Mouse (Mus musculus): ENCODE measurements around the gene Rgs5. TPM values are rescaled to one million over a fixed set of nuclear protein-coding genes. Genes with fewer than 3 reads are reported as not detected.

Gene Rgs5
- polyA plus RNA-seq (2011; ENCODE audit: insufficient read depth, insufficient read length, low read depth, missing spikeins) = 0.45 TPM in 1 of 2 replicates, not detected in the other

DNA sequence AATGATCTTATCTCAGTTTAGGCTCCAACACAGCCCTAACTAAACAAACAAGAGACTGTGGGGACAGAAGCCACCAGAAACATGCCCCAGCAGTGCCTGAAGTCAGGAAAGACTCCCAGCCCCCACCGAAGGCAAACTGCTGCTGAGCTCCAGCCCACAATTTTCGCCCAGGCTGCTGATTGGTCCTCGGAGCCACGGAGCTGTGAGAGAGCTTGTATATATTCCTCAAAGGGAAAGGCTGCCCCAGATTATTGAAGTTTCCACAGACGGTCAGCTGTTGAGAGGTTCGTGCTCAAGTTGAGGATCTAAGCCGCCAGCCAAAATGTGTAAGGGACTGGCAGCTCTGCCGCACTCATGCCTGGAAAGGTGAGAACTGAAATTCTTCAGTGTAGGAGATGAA, at the start of gene Rgs5:
Gene Rgs5 (plus strand): TSS at position 246 of the 400 bp plus-strand sequence.
- TF ChIP-seq EP300 (IDR thresholded peaks at IDR 0.05; ENCODE audit: insufficient read depth, low read depth, low read length) (no peak), POLR2A (IDR thresholded peaks at IDR 0.05; ENCODE audit: insufficient read depth, low read length) (no peak), CTCF (IDR thresholded peaks at IDR 0.05; ENCODE audit: low read depth, low read length) (no peak)
- Histone ChIP-seq H3K4me1 (ENCODE audit: control insufficient read depth, insufficient read depth, low read length) (no peaks in the 10 kb centered on the region), H3K36me3 (ENCODE audit: control insufficient read depth, insufficient read depth, low read length, poor library complexity, severe bottlenecking) (no peaks in the 10 kb centered on the region), H3K4me3 (ENCODE audit: low read depth, low read length) (no peak within 1 kb of the TSS), H3K9me3 (replicated peaks; ENCODE audit: control insufficient read depth, insufficient read depth, low read length, poor library complexity, severe bottlenecking) (no peaks in the 10 kb centered on the region), H3K9ac (ENCODE audit: low read depth, poor library complexity, severe bottlenecking) (no peak within 1 kb of the TSS), H3K27ac (ENCODE audit: insufficient read depth, low read length) (no peak within 1 kb of the TSS), H3K27me3 (ENCODE audit: control insufficient read depth, insufficient read depth, low read length, poor library complexity, severe bottlenecking) (no peaks in the 10 kb centered on the region)

DNA sequence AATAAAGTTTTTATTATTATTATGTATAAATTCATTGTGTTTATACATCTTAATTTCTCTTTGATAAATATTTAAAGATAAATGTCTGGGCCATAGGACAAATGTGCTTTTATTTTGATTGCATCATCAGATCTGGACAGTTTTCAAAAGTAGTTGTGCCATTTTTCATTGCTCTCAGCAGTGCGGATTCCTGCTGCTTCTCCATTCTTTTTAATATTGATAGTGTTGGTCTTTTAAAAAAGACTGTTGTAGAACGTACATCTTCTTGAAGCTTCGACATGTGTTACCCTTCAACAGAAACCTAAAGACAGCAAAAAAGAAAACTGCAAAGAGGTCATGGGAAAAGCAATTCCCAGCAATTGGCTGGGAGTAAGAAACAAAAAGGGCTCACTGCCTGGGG, 49.1 kb upstream of the Rgs5 start:
- Histone ChIP-seq H3K4me1 (ENCODE audit: control insufficient read depth, insufficient read depth, low read length) (no peaks in the 10 kb centered on the region), H3K9me3 (replicated peaks; ENCODE audit: control insufficient read depth, insufficient read depth, low read length, poor library complexity, severe bottlenecking) (no peaks in the 10 kb centered on the region; the same call in 1 of the 2 replicates), H3K27ac (ENCODE audit: insufficient read depth, low read length) (no peak overlapping the region), H3K27me3 (ENCODE audit: control insufficient read depth, insufficient read depth, low read length, poor library complexity, severe bottlenecking) (no peaks in the 10 kb centered on the region), H3K4me3 (ENCODE audit: low read depth, low read length) (no peak overlapping the region), H3K36me3 (ENCODE audit: control insufficient read depth, insufficient read depth, low read length, poor library complexity, severe bottlenecking) (no peaks in the 10 kb centered on the region), H3K9ac (ENCODE audit: low read depth, poor library complexity, severe bottlenecking) (no peak overlapping the region)
- no peak for TF ChIP-seq POLR2A (IDR thresholded peaks at IDR 0.05; ENCODE audit: insufficient read depth, low read length)
- no peak for TF ChIP-seq CTCF (IDR thresholded peaks at IDR 0.05; ENCODE audit: low read depth, low read length)
- no peak for TF ChIP-seq EP300 (IDR thresholded peaks at IDR 0.05; ENCODE audit: insufficient read depth, low read depth, low read length)

- Histone ChIP-seq H3K36me3 (ENCODE audit: control insufficient read depth, insufficient read depth, low read length, poor library complexity, severe bottlenecking) (no peaks in the 10 kb centered on the region), H3K4me1 (ENCODE audit: control insufficient read depth, insufficient read depth, low read length) (no peaks in the 10 kb centered on the region), H3K27me3 (ENCODE audit: control insufficient read depth, insufficient read depth, low read length, poor library complexity, severe bottlenecking) (no peaks in the 10 kb centered on the region), H3K9me3 (replicated peaks; ENCODE audit: control insufficient read depth, insufficient read depth, low read length, poor library complexity, severe bottlenecking) (no peaks in the 10 kb centered on the region), H3K4me3 (ENCODE audit: low read depth, low read length) (no peak overlapping the region), H3K27ac (ENCODE audit: insufficient read depth, low read length) (no peak overlapping the region), H3K9ac (ENCODE audit: low read depth, poor library complexity, severe bottlenecking) (no peak overlapping the region)
- TF ChIP-seq EP300 (IDR thresholded peaks at IDR 0.05; ENCODE audit: insufficient read depth, low read depth, low read length) (no peak), POLR2A (IDR thresholded peaks at IDR 0.05; ENCODE audit: insufficient read depth, low read length) (no peak)
Measured at GRCm38 (mm10) chr1:169629738-169630137, 25.6 kb upstream of the Rgs5 start.

- Histone ChIP-seq H3K9me3 (replicated peaks; ENCODE audit: control insufficient read depth, insufficient read depth, low read length, poor library complexity, severe bottlenecking) (no peaks in the 10 kb centered on the region), H3K4me3 (ENCODE audit: low read depth, low read length) (no peak overlapping the region), H3K36me3 (ENCODE audit: control insufficient read depth, insufficient read depth, low read length, poor library complexity, severe bottlenecking) (no peaks in the 10 kb centered on the region), H3K4me1 (ENCODE audit: control insufficient read depth, insufficient read depth, low read length) (no peaks in the 10 kb centered on the region), H3K27me3 (ENCODE audit: control insufficient read depth, insufficient read depth, low read length, poor library complexity, severe bottlenecking) (no peaks in the 10 kb centered on the region), H3K27ac (ENCODE audit: insufficient read depth, low read length) (no peak overlapping the region), H3K9ac (ENCODE audit: low read depth, poor library complexity, severe bottlenecking) (no peak overlapping the region)
- no peak for TF ChIP-seq EP300 (IDR thresholded peaks at IDR 0.05; ENCODE audit: insufficient read depth, low read depth, low read length)
- no peak for TF ChIP-seq CTCF (IDR thresholded peaks at IDR 0.05; ENCODE audit: low read depth, low read length)
- no peak for TF ChIP-seq POLR2A (IDR thresholded peaks at IDR 0.05; ENCODE audit: insufficient read depth, low read length)
Measured at GRCm38 (mm10) chr1:169637251-169637750, 18.0 kb upstream of the Rgs5 start.

- Histone ChIP-seq H3K9me3 (replicated peaks; ENCODE audit: control insufficient read depth, insufficient read depth, low read length, poor library complexity, severe bottlenecking) (no peaks in the 10 kb centered on the region), H3K4me3 (ENCODE audit: low read depth, low read length) (no peak overlapping the region), H3K27me3 (ENCODE audit: control insufficient read depth, insufficient read depth, low read length, poor library complexity, severe bottlenecking) (no peaks in the 10 kb centered on the region), H3K4me1 (ENCODE audit: control insufficient read depth, insufficient read depth, low read length) (no peaks in the 10 kb centered on the region), H3K27ac (ENCODE audit: insufficient read depth, low read length) (no peak overlapping the region), H3K36me3 (ENCODE audit: control insufficient read depth, insufficient read depth, low read length, poor library complexity, severe bottlenecking) (no peaks in the 10 kb centered on the region), H3K9ac (ENCODE audit: low read depth, poor library complexity, severe bottlenecking) (no peak overlapping the region)
- TF ChIP-seq POLR2A (IDR thresholded peaks at IDR 0.05; ENCODE audit: insufficient read depth, low read length) (no peak), EP300 (IDR thresholded peaks at IDR 0.05; ENCODE audit: insufficient read depth, low read depth, low read length) (no peak), CTCF (IDR thresholded peaks at IDR 0.05; ENCODE audit: low read depth, low read length) (no peak)
Measured at GRCm38 (mm10) chr1:169644884-169645653, 10.2 kb upstream of the Rgs5 start.

GRCm38 (mm10) chr1:169659479-169659878, 4.2 kb downstream of the Rgs5 start:
- Histone ChIP-seq H3K27ac (ENCODE audit: insufficient read depth, low read length) (no peak overlapping the region), H3K27me3 (ENCODE audit: control insufficient read depth, insufficient read depth, low read length, poor library complexity, severe bottlenecking) (no peaks in the 10 kb centered on the region)

More at GRCm38 (mm10) chr1:169659479-169659878, 4.2 kb downstream of the Rgs5 start:
- H3K36me3 ChIP-seq (ENCODE audit: control insufficient read depth, insufficient read depth, low read length, poor library complexity, severe bottlenecking) = no peaks in the 10 kb centered on the region
- no peak overlapping the region for H3K4me3 ChIP-seq (ENCODE audit: low read depth, low read length)
- H3K9me3 ChIP-seq (replicated peaks; ENCODE audit: control insufficient read depth, insufficient read depth, low read length, poor library complexity, severe bottlenecking) = no peaks in the 10 kb centered on the region
- H3K4me1 ChIP-seq (ENCODE audit: control insufficient read depth, insufficient read depth, low read length) = no peaks in the 10 kb centered on the region
- no peak overlapping the region for H3K9ac ChIP-seq (ENCODE audit: low read depth, poor library complexity, severe bottlenecking)
- TF ChIP-seq CTCF (IDR thresholded peaks at IDR 0.05; ENCODE audit: low read depth, low read length) (no peak), EP300 (IDR thresholded peaks at IDR 0.05; ENCODE audit: insufficient read depth, low read depth, low read length) (no peak), POLR2A (IDR thresholded peaks at IDR 0.05; ENCODE audit: insufficient read depth, low read length) (no peak)

Measured in ES-Bruce4 (cell line).